Mouse (Mus musculus) G1E (cell line): ENCODE measurements around the gene Tnfsf13. TPM values are rescaled to one million over a fixed set of nuclear protein-coding genes. Genes with fewer than 3 reads are reported as not detected.
A peak's percentile ranks its signal among the peaks of the same experiment; 100 is the strongest.

ENCODE experiments used
- ATAC-seq: 2 replicates; pipeline ENCODE4 v1.8.0; 2016; ENCODE audit warnings: mild to moderate bottlenecking; ENCODE audit not compliant: insufficient number of reproducible peaks, poor library complexity, low FRiP score, severe bottlenecking; ENCODE audit errors: extremely low read depth
- DNase-seq: peaks from one replicate; pipeline ENCODE4 v3.0.0; 2012; ENCODE audit warnings: low spot score
- H3K27me3 ChIP-seq: 2 replicates; pipeline ENCODE4 v1.6.1; 2012; ENCODE audit warnings: mild to moderate bottlenecking, low read length, inconsistent platforms; ENCODE audit not compliant: insufficient read depth
- H3K36me3 ChIP-seq: replicated peaks from 2 replicates; pipeline ENCODE3; 2012; ENCODE audit warnings: mild to moderate bottlenecking, inconsistent platforms
- H3K4me1 ChIP-seq: 2 replicates; pipeline ENCODE4 v1.6.1; 2012; ENCODE audit warnings: low read depth, low read length, inconsistent platforms, mixed read lengths; ENCODE audit not compliant: insufficient read depth
- H3K4me3 ChIP-seq: 2 replicates; pipeline ENCODE4 v1.5.1; 2012; ENCODE audit warnings: low read depth, mild to moderate bottlenecking, inconsistent platforms, low read length, moderate library complexity, mixed read lengths
- H3K9me3 ChIP-seq: replicated peaks from 2 replicates; pipeline ENCODE4 v1.6.1; 2012; ENCODE audit warnings: inconsistent platforms
- CTCF ChIP-seq: IDR thresholded peaks from 2 replicates; pipeline ENCODE4 v1.5.1; 2012; ENCODE audit warnings: low read depth, low read length, inconsistent platforms, mixed read lengths
- GATA1 ChIP-seq: IDR thresholded peaks from 2 replicates; pipeline ENCODE4 v1.6.1; 2012; ENCODE audit warnings: borderline replicate concordance, low read length, inconsistent platforms, mixed read lengths
- GATA2 ChIP-seq: IDR thresholded peaks from 2 replicates; pipeline ENCODE4 v1.6.1; 2012; ENCODE audit warnings: low read depth, low read length, inconsistent platforms, borderline replicate concordance
- POLR2AphosphoS5 ChIP-seq: IDR thresholded peaks from 2 replicates; pipeline ENCODE4 v1.6.1; 2012; ENCODE audit warnings: low read depth, low read length, inconsistent platforms; ENCODE audit not compliant: insufficient replicate concordance
- TAL1 ChIP-seq: conservative IDR thresholded peaks from 2 replicates; pipeline ENCODE4 v1.6.1; 2012; ENCODE audit warnings: low read depth, low read length, inconsistent platforms, mixed read lengths
- polyA plus RNA-seq: library from polyadenylated mRNA; stranded (reverse); fragments of >175 nt; gene quantifications from 2 replicates; pipeline ENCODE4 v1.2.3, GENCODE M21; 2012
- total RNA-seq, 2 experiments: library from RNA; stranded (forward) in 1 of 2; stranded (reverse) in 1 of 2; fragments of 200-1000 nt in 1 of 2; fragments of >200 nt in 1 of 2; fragmentation: Nextera tagmentation in 1 of 2; gene quantifications; 2 replicates each; pipeline ENCODE4 v1.2.3; 2014 to 2017

The Tnfsf13 gene
- total and polyA plus RNA-seq, 3 experiments, result not detected

DNA sequence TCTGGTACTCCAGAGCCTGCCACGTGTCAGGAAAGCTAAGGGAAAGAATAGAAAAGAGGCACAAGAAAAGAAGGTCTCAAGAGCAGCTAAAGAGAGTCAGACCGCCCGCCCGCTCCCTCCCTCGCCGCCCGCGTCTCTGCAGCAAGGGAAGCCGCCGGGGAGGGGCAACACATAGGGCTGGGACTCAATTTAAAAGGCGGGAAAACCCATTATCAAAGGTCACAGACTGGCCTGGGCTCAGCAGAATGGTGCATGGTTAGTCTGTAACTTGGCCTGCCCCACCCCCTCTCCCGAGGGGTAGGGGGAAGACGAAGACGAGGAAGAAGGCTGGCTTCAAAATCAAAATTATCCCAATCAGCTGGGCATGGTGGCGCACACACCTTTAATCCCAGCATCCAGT is 33.1 kb upstream of the Tnfsf13 start:
- ATAC-seq, result no peak
- Histone ChIP-seq H3K27me3 (peaks cover 14% of the 10 kb centered on the region), H3K36me3 (no peaks in the 10 kb centered on the region), H3K4me1 (peaks cover 42% of the 10 kb centered on the region), H3K9me3 (no peaks in the 10 kb centered on the region), H3K4me3 (peak overlapping the region; percentile 44; the same call in 1 of the 2 replicates)
- no peak for TF ChIP-seq POLR2AphosphoS5
- DNase-seq, result peak; percentile 32

DNA sequence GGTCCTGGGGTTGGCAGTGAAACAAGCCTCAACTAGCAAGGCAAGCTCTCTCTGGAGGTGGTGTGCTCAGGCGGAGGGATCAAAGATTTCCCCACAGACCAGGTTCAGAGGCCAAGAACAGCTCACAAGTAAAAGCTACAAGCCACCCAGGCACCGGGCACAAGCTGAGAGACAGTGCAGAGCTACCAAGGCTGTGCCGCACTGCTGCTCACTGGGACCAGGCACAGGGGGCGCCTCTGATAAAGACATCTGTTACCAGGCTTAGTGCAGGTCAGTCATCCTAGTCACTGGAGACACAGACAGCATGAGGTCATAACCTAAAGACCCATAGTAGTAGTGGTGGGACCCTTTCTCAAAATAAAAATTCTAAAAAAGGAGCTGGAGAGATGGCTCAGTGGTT is 31.4 kb upstream of the Tnfsf13 start:
- H3K9me3 ChIP-seq, result no peaks in the 10 kb centered on the region
- H3K4me1 ChIP-seq, result peaks cover 39% of the 10 kb centered on the region
- DNase-seq, result no peak
- no peak for TF ChIP-seq GATA2
- TF ChIP-seq CTCF, result no peak
- no peak overlapping the region for H3K4me3 ChIP-seq
- ATAC-seq, result no peak
- H3K36me3 ChIP-seq, result no peaks in the 10 kb centered on the region
- H3K27me3 ChIP-seq, result peaks cover 14% of the 10 kb centered on the region

- Histone ChIP-seq H3K36me3 (no peaks in the 10 kb centered on the region), H3K27me3 (peaks cover 14% of the 10 kb centered on the region), H3K4me3 (no peak overlapping the region), H3K9me3 (no peaks in the 10 kb centered on the region), H3K4me1 (peaks cover 35% of the 10 kb centered on the region)
- TF ChIP-seq CTCF, result no peak
- DNase-seq, result no peak
- no peak for ATAC-seq
Observed at GRCm38 (mm10) chr11:69715929-69716328, 30.3 kb upstream of the Tnfsf13 start.

- ATAC-seq (no peak), DNase-seq (no peak)
- Histone ChIP-seq H3K36me3 (no peaks in the 10 kb centered on the region), H3K27me3 (peaks cover 14% of the 10 kb centered on the region), H3K4me1 (peaks cover 31% of the 10 kb centered on the region), H3K9me3 (no peaks in the 10 kb centered on the region), H3K4me3 (no peak overlapping the region)
- no peak for TF ChIP-seq GATA1
- TF ChIP-seq CTCF, result peak; percentile 57
Observed at GRCm38 (mm10) chr11:69715482-69715881, 29.9 kb upstream of the Tnfsf13 start.

DNA sequence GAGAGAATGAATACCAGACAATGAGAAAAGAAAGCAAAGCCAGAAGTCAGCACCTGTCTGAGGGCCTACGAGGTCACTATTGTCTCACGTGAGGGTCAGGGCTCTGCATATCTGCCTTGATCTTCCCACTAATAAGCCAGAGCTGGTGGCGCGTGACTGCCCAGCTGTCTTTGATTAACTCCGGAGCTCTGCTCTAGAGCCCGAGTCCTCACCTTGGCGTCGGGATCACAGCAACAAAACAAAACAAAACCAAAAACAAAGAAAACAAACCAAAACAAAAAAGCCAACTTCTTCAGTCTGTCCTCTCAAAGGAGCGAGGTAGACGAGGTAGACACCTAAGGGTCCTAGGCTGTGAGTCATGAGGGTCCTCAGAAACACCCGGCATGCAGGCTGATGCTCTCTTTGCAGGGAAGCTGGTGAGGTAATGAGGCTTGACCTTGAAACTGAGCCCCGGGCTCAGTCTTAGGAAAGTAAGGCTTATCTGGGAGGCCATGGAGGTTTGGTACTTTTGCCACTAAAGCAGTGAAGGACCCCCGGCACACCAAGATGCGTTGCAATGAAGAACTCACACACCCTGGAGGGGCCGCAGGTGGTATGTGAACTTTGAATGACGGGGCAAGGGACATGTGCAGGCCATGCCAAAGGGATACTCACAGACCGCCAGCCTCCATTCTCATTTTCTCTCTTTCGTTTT is 29.2 kb upstream of the Tnfsf13 start:
- H3K9me3 ChIP-seq, result no peaks in the 10 kb centered on the region
- H3K36me3 ChIP-seq, result no peaks in the 10 kb centered on the region
- H3K4me3 ChIP-seq, result no peak overlapping the region; the same call in 1 of the 2 replicates
- ATAC-seq (no peak), DNase-seq (no peak)
- H3K27me3 ChIP-seq, result peaks cover 12% of the 10 kb centered on the region
- peaks cover 27% of the 10 kb centered on the region for H3K4me1 ChIP-seq
- TF ChIP-seq GATA1 (no peak), TAL1 (no peak), CTCF (no peak), GATA2 (no peak), POLR2AphosphoS5 (no peak)

GRCm38 (mm10) chr11:69712954-69713672 is 27.5 kb upstream of the Tnfsf13 start:
- Histone ChIP-seq H3K4me1 (peaks cover 23% of the 10 kb centered on the region), H3K27me3 (peaks cover 19% of the 10 kb centered on the region), H3K4me3 (no peak overlapping the region), H3K9me3 (no peaks in the 10 kb centered on the region), H3K36me3 (no peaks in the 10 kb centered on the region)
- no peak for ATAC-seq
- TF ChIP-seq POLR2AphosphoS5, result no peak
- TF ChIP-seq CTCF, result no peak
- no peak for TF ChIP-seq GATA2
- TF ChIP-seq TAL1, result no peak
- TF ChIP-seq GATA1, result no peak
- DNase-seq, result no peak

DNA sequence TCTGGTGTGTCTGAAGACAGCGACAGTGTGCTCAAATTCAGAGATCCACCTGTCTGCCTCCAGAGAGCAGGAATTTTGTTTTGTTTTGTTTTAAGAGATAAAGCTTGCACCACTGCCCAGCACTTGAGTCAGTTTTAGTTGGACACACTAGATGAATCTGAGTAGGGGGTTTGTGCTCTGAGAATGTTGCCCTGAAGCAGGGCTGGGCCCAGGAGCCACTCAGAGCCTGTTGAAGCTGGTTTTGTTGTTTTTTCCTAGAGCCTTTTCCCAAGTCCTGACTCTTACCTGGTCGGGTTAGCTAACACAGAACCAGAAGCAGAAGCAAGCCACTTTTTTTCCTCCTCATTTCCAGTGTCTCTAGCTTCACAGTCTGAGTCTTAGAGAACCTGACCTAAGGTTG is 25.5 kb upstream of the Tnfsf13 start:
- Histone ChIP-seq H3K36me3 (no peaks in the 10 kb centered on the region), H3K4me1 (peaks cover 20% of the 10 kb centered on the region), H3K9me3 (no peaks in the 10 kb centered on the region), H3K4me3 (no peak overlapping the region), H3K27me3 (peaks cover 24% of the 10 kb centered on the region)
- no peak for DNase-seq
- no peak for TF ChIP-seq GATA1
- no peak for TF ChIP-seq TAL1
- no peak for TF ChIP-seq POLR2AphosphoS5
- no peak for TF ChIP-seq CTCF
- TF ChIP-seq GATA2, result no peak
- ATAC-seq, result no peak
